Mouse (Mus musculus) kidney, adult 8-10 months (tissue): ENCODE measurements around the gene Golga3.

Experiments used
- DNase-seq, 2 experiments: peaks; one replicate each; pipeline ENCODE4 v3.0.0; 2022

Golga3 gene

GRCm38 (mm10) chr5:110176362-110177020 lies at the start of gene Golga3:
TSS of gene Golga3 (plus strand) at chr5:110176701.
- peak; percentile 95 for DNase-seq

- DNase-seq = peak; percentile 99
These were observed 41.0 kb upstream of the Golga3 start, which contains the start of gene Chfr for GRCm38 (mm10) chr5:110135293-110136086. TSS of gene Chfr (plus strand) at chr5:110135842.

GRCm38 (mm10) chr5:110136087-110136464 lies 40.4 kb upstream of the Golga3 start:
- DNase-seq = no peak

GRCm38 (mm10) chr5:110137816-110138215 lies 38.7 kb upstream of the Golga3 start:
- DNase-seq = no peak

GRCm38 (mm10) chr5:110139325-110139724 lies 37.2 kb upstream of the Golga3 start:
- no peak for DNase-seq

- no peak for DNase-seq
These were observed 36.1 kb upstream of the Golga3 start for GRCm38 (mm10) chr5:110140424-110140823.

GRCm38 (mm10) chr5:110142309-110142708 lies 34.2 kb upstream of the Golga3 start:
- DNase-seq = peak in 1 of 2 experiments; percentile 6

GRCm38 (mm10) chr5:110143007-110143406 lies 33.5 kb upstream of the Golga3 start:
- no peak for DNase-seq

GRCm38 (mm10) chr5:110169374-110169773 lies 7.1 kb upstream of the Golga3 start:
- DNase-seq = no peak

- no peak for DNase-seq
These were observed 520 bp downstream of the Golga3 start for GRCm38 (mm10) chr5:110177021-110177420.

- no peak for DNase-seq
These were observed 2.1 kb downstream of the Golga3 start for GRCm38 (mm10) chr5:110178628-110179027.

- DNase-seq = peak; percentile 20 to 28
These were observed 5.2 kb downstream of the Golga3 start for GRCm38 (mm10) chr5:110181716-110182115.

GRCm38 (mm10) chr5:110203164-110203895 lies 26.8 kb downstream of the Golga3 start:
- peak in 1 of 2 experiments; percentile 2 for DNase-seq

- DNase-seq = no peak
These were observed 28.3 kb downstream of the Golga3 start for GRCm38 (mm10) chr5:110204777-110205176.

- no peak for DNase-seq
These were observed 34.8 kb downstream of the Golga3 start for GRCm38 (mm10) chr5:110211312-110211711.

- no peak for DNase-seq
These were observed 40.3 kb downstream of the Golga3 start for GRCm38 (mm10) chr5:110216780-110217179.

GRCm38 (mm10) chr5:110220331-110220730 lies 43.8 kb downstream of the Golga3 start:
- no peak for DNase-seq

- no peak for DNase-seq
These were observed 46.3 kb downstream of the Golga3 start for GRCm38 (mm10) chr5:110222757-110223156.

GRCm38 (mm10) chr5:110225056-110225455 lies 48.6 kb downstream of the Golga3 start:
- DNase-seq = no peak

- no peak for DNase-seq
These were observed 50.9 kb downstream of the Golga3 start for GRCm38 (mm10) chr5:110227336-110227883.

- DNase-seq = peak in 1 of 2 experiments; percentile 2
These were observed 53.9 kb downstream of the Golga3 start for GRCm38 (mm10) chr5:110230401-110230779.

- DNase-seq = peak; percentile 87 to 92
These were observed 54.4 kb downstream of the Golga3 start, which contains the start of gene Ankle2 for GRCm38 (mm10) chr5:110230780-110231461. TSS of gene Ankle2 (plus strand) at chr5:110231004.
